Mouse (Mus musculus): ENCODE data around the gene Tubgcp2. TPM values are rescaled to one million over a fixed set of nuclear protein-coding genes. Genes with fewer than 3 reads are reported as not detected.

Tubgcp2 gene
- total and polyA plus RNA-seq, 3 experiments: 12.2 to 51.8 (median 33.9) TPM

DNA sequence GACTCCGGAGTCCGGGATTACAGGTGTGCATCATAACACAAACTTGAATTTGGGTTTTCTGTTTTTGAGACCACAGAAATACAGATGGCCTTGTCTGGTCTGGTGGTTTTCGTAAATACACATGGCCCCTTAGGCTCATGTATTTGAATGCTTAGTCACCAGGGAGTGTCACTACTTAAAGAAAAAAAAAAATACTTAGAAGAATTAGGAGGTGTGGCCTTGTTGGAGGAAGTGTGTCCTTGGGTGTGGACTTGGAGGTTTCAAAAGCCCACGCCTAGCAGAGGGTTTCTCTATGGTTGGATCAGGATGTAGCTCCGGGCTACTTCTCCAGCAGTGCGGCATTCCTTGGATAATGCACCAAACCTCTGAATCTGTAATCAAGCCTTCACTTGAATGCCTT, 41.2 kb upstream of the Tubgcp2 start:
- peak; percentile 67 for ATAC-seq (ENCODE audit: extremely low read depth, insufficient number of reproducible peaks, low FRiP score, poor library complexity, severe bottlenecking)
- Histone ChIP-seq H3K27me3 (ENCODE audit: insufficient read depth, low read length) (peaks cover 25% of the 10 kb centered on the region), H3K9me3 (replicated peaks) (no peaks in the 10 kb centered on the region), H3K4me3 (ENCODE audit: low read depth, low read length) (no peak overlapping the region), H3K4me1 (ENCODE audit: insufficient read depth, low read depth, low read length) (peaks cover 13% of the 10 kb centered on the region), H3K36me3 (replicated peaks) (no peaks in the 10 kb centered on the region)
- no peak for DNase-seq (ENCODE audit: low spot score)
- TF ChIP-seq GATA1 (IDR thresholded peaks at IDR 0.05; ENCODE audit: borderline replicate concordance, low read length): no peak
- no peak for TF ChIP-seq POLR2AphosphoS5 (IDR thresholded peaks at IDR 0.05; ENCODE audit: insufficient replicate concordance, low read depth, low read length)
- TF ChIP-seq TAL1 (conservative IDR thresholded peaks at IDR 0.05; ENCODE audit: low read depth, low read length): no peak
- TF ChIP-seq GATA2 (IDR thresholded peaks at IDR 0.05; ENCODE audit: borderline replicate concordance, low read depth, low read length): no peak
- TF ChIP-seq CTCF (IDR thresholded peaks at IDR 0.05; ENCODE audit: low read depth, low read length): no peak

DNA sequence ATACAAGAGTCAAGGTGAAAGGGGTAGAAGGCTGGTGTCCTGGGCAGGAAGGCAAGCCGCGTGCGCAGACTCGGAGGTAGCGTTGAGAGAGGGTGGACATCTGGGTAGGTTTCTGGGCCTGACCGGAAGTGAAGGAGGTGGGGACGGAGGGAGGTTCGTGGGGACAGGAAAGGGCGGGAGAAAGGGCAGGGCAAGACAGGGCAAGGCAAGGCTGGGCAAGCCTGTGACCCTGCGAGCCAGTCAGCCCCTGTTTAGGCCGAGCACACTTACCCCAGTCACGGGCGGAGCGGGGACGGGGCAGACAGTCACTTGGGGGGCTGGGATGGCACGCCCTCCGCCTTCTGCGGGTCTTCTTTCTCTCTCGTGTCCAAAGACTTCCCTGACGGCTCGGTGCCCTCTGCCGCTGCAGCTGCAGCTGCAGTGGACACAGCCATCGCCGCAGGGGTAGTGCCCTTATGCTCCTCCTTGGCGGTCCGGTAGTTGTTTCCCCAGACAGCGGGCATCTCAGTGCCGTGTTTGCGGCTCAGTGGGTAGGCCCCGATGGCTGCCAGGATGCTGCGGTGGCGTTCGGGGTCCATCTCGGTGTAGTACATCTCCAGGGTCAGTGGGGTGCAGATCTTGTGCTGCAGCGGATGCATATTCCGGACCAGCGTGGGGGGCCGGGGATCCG, 33.7 kb upstream of the Tubgcp2 start:
- Histone ChIP-seq H3K4me3 (ENCODE audit: low read depth, low read length) (no peak overlapping the region), H3K4me1 (ENCODE audit: insufficient read depth, low read depth, low read length) (no peaks in the 10 kb centered on the region), H3K27me3 (ENCODE audit: insufficient read depth, low read length) (peaks cover 19% of the 10 kb centered on the region), H3K9me3 (replicated peaks) (no peaks in the 10 kb centered on the region), H3K36me3 (replicated peaks) (no peaks in the 10 kb centered on the region)
- no peak for DNase-seq (ENCODE audit: low spot score)
- TF ChIP-seq POLR2AphosphoS5 (IDR thresholded peaks at IDR 0.05; ENCODE audit: insufficient replicate concordance, low read depth, low read length) (no peak), GATA1 (IDR thresholded peaks at IDR 0.05; ENCODE audit: borderline replicate concordance, low read length) (no peak), TAL1 (conservative IDR thresholded peaks at IDR 0.05; ENCODE audit: low read depth, low read length) (no peak), CTCF (IDR thresholded peaks at IDR 0.05; ENCODE audit: low read depth, low read length) (no peak)
- no peak for ATAC-seq (ENCODE audit: extremely low read depth, insufficient number of reproducible peaks, low FRiP score, poor library complexity, severe bottlenecking)

DNA sequence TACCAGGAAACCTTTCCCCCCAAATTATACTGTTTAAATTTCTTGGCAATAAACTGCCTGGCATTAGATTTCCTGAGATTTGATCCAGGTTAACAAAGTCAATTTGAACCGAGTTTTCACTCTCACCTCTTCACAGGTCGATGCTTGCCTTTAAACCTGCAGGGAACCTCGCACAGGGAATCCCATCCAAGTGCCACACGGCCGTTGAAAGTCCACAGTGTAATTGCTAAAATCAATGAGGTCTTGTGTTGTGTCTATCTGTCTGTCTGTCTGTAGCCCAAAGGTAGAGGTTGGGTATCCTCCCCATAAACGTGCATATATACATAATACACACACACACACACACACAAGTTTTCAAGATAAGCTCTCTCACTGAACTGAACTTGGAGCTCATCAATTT, 30.9 kb upstream of the Tubgcp2 start:
- H3K9me3 ChIP-seq (replicated peaks): no peaks in the 10 kb centered on the region
- H3K4me1 ChIP-seq (ENCODE audit: insufficient read depth, low read depth, low read length): no peaks in the 10 kb centered on the region
- H3K27me3 ChIP-seq (ENCODE audit: insufficient read depth, low read length): peaks cover 23% of the 10 kb centered on the region
- no peak for ATAC-seq (ENCODE audit: extremely low read depth, insufficient number of reproducible peaks, low FRiP score, poor library complexity, severe bottlenecking)
- H3K4me3 ChIP-seq (ENCODE audit: low read depth, low read length): no peak overlapping the region
- TF ChIP-seq GATA2 (IDR thresholded peaks at IDR 0.05; ENCODE audit: borderline replicate concordance, low read depth, low read length) (no peak), CTCF (IDR thresholded peaks at IDR 0.05; ENCODE audit: low read depth, low read length) (no peak), GATA1 (IDR thresholded peaks at IDR 0.05; ENCODE audit: borderline replicate concordance, low read length) (no peak), POLR2AphosphoS5 (IDR thresholded peaks at IDR 0.05; ENCODE audit: insufficient replicate concordance, low read depth, low read length) (no peak), TAL1 (conservative IDR thresholded peaks at IDR 0.05; ENCODE audit: low read depth, low read length) (no peak)
- H3K36me3 ChIP-seq (replicated peaks): no peaks in the 10 kb centered on the region
- no peak for DNase-seq (ENCODE audit: low spot score)

DNA sequence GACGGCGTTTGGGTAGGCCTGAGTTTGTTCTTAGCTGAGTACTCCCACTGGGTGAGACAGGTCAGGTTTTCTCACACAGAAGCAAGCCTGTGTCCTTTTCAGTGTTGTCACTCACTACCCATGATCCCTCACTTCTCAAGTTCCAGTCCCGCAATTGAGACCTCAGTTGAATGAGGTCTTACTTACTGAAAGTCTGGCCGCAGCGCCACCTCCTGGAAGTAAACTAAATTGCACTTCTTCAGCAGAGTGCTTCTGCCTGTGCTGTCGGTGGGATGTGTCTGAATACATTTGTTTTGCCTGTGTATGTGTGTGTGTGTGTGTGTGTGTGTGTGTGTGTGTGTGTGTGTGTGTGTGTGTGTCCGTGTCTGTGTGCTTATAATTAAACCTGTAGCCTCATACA, 26.6 kb upstream of the Tubgcp2 start:
- TF ChIP-seq GATA1 (IDR thresholded peaks at IDR 0.05; ENCODE audit: borderline replicate concordance, low read length) (no peak), GATA2 (IDR thresholded peaks at IDR 0.05; ENCODE audit: borderline replicate concordance, low read depth, low read length) (no peak), POLR2AphosphoS5 (IDR thresholded peaks at IDR 0.05; ENCODE audit: insufficient replicate concordance, low read depth, low read length) (no peak), TAL1 (conservative IDR thresholded peaks at IDR 0.05; ENCODE audit: low read depth, low read length) (no peak), CTCF (IDR thresholded peaks at IDR 0.05; ENCODE audit: low read depth, low read length) (peak; percentile 64)
- 0 out of 2 replicates have a peak, but pooled peaks have one; percentile 22 for ATAC-seq (ENCODE audit: extremely low read depth, insufficient number of reproducible peaks, low FRiP score, poor library complexity, severe bottlenecking)
- peaks cover 44% of the 10 kb centered on the region for H3K27me3 ChIP-seq (ENCODE audit: insufficient read depth, low read length)

DNA sequence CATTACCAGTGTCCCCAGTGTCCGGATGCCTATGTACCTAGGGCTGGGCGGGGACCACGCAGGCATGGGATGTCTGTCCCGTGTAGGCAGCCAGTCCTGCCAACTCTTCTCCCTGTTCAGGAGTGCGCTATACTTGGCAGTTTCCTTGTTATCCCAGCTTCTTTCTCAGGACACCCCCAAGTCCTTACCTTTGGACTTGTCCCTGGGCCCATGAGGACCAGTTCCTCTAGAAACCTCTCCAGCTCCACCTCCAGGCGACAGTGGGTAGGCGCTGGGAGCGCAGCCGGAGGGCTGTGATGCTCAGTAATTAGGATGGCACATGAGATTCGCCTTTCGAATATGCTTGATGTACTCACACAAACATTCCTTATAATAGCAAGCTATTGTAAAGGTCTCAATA, 25.8 kb upstream of the Tubgcp2 start:
- no peaks in the 10 kb centered on the region for H3K4me1 ChIP-seq (ENCODE audit: insufficient read depth, low read depth, low read length)
- DNase-seq (ENCODE audit: low spot score) (no peak), ATAC-seq (ENCODE audit: extremely low read depth, insufficient number of reproducible peaks, low FRiP score, poor library complexity, severe bottlenecking) (no peak)
- H3K4me3 ChIP-seq (ENCODE audit: low read depth, low read length): no peak overlapping the region
- peaks cover 52% of the 10 kb centered on the region for H3K27me3 ChIP-seq (ENCODE audit: insufficient read depth, low read length)
- TF ChIP-seq GATA1 (IDR thresholded peaks at IDR 0.05; ENCODE audit: borderline replicate concordance, low read length): no peak
- TF ChIP-seq GATA2 (IDR thresholded peaks at IDR 0.05; ENCODE audit: borderline replicate concordance, low read depth, low read length): no peak
- TF ChIP-seq TAL1 (conservative IDR thresholded peaks at IDR 0.05; ENCODE audit: low read depth, low read length): no peak
- no peak for TF ChIP-seq CTCF (IDR thresholded peaks at IDR 0.05; ENCODE audit: low read depth, low read length)
- no peak for TF ChIP-seq POLR2AphosphoS5 (IDR thresholded peaks at IDR 0.05; ENCODE audit: insufficient replicate concordance, low read depth, low read length)
- no peaks in the 10 kb centered on the region for H3K9me3 ChIP-seq (replicated peaks)
- no peaks in the 10 kb centered on the region for H3K36me3 ChIP-seq (replicated peaks)

More for the DNA sequence above, 26.6 kb upstream of the Tubgcp2 start:
- Histone ChIP-seq H3K9me3 (replicated peaks) (no peaks in the 10 kb centered on the region), H3K4me3 (ENCODE audit: low read depth, low read length) (no peak overlapping the region), H3K36me3 (replicated peaks) (no peaks in the 10 kb centered on the region), H3K4me1 (ENCODE audit: insufficient read depth, low read depth, low read length) (no peaks in the 10 kb centered on the region)
- no peak for DNase-seq (ENCODE audit: low spot score)

DNA sequence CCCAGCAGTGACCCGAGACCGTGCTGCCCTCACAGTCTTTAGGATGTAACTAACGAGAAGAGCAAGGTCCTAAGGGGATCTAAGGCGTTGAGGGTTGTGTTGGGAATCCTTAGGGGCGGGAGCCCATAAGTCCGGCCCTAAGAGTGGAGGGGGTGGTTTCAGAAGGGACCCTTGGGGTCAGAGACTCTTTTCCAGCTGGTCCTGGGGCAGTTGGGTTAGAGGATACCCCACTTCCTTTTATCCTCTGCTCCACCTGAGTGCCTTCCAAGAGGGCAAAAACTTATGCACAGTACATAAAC, 25.3 kb upstream of the Tubgcp2 start:
- no peak for TF ChIP-seq GATA1 (IDR thresholded peaks at IDR 0.05; ENCODE audit: borderline replicate concordance, low read length)
- no peak for TF ChIP-seq CTCF (IDR thresholded peaks at IDR 0.05; ENCODE audit: low read depth, low read length)
- no peak for TF ChIP-seq GATA2 (IDR thresholded peaks at IDR 0.05; ENCODE audit: borderline replicate concordance, low read depth, low read length)
- no peak for TF ChIP-seq TAL1 (conservative IDR thresholded peaks at IDR 0.05; ENCODE audit: low read depth, low read length)
- H3K36me3 ChIP-seq (replicated peaks): no peaks in the 10 kb centered on the region
- no peak for ATAC-seq (ENCODE audit: extremely low read depth, insufficient number of reproducible peaks, low FRiP score, poor library complexity, severe bottlenecking)
- no peak for DNase-seq (ENCODE audit: low spot score)
- H3K4me3 ChIP-seq (ENCODE audit: low read depth, low read length): no peak overlapping the region
- H3K27me3 ChIP-seq (ENCODE audit: insufficient read depth, low read length): peaks cover 54% of the 10 kb centered on the region
- no peaks in the 10 kb centered on the region for H3K4me1 ChIP-seq (ENCODE audit: insufficient read depth, low read depth, low read length)
- H3K9me3 ChIP-seq (replicated peaks): no peaks in the 10 kb centered on the region

All from G1E (cell line).